Mouse (Mus musculus) CD4-positive, CD25-positive, alpha-beta regulatory T cell, adult 2 months (primary cell): ENCODE results near the gene Hspa1a.
A peak's percentile ranks its signal among the peaks of the same experiment; 100 is the strongest.
"Not testable (repeated sequence)": the region's sequence is repeated elsewhere in the genome, so short reads cannot be mapped to it uniquely, and the experiment has no call there.

ENCODE experiments used
- DNase-seq: peaks from one replicate; pipeline ENCODE4 v3.0.0-alpha.2; 2012; ENCODE audit warnings: low read depth, low spot score

The Hspa1a gene

DNA sequence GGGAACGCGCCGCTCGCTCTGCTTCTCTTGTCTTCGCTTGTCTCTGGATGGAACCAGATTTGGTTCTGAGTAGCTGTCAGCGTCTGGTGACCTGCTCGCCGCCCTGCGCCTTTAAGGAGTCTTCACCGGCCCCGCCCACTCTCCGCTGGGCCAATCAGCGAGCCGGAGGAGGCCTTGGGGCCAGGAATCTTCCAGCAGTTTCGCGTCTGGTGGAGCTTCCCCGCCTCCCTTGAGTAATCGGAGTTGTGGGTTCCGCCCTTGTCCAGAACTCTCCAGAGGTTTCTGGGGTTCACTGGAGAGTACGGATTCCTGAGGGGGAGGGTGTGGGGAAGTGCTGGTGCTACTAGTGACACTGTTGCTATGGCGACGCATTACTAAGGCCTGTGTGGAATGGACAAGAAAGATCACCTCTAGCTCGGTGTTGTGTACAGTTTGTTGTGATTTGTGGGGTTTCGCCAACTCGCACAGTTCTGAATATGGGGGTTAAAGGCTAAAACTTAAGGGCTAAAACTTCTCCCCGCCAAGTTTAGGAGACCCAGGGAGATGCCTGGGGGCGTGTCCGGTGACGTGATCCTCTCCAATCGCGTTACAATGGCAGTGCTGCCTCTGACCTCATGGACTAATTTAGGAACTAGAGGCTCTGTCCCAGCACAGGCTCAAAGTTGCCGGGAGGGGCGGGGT, at the start of gene Hspa1a, which contains the start of gene Hspa1l:
Gene Hspa1a (minus strand): TSS at position 88 of the 681 bp plus-strand sequence.
Gene Hspa1l (plus strand): TSS at position 635 of the 681 bp plus-strand sequence.
- DNase-seq: peak; percentile 77

DNA sequence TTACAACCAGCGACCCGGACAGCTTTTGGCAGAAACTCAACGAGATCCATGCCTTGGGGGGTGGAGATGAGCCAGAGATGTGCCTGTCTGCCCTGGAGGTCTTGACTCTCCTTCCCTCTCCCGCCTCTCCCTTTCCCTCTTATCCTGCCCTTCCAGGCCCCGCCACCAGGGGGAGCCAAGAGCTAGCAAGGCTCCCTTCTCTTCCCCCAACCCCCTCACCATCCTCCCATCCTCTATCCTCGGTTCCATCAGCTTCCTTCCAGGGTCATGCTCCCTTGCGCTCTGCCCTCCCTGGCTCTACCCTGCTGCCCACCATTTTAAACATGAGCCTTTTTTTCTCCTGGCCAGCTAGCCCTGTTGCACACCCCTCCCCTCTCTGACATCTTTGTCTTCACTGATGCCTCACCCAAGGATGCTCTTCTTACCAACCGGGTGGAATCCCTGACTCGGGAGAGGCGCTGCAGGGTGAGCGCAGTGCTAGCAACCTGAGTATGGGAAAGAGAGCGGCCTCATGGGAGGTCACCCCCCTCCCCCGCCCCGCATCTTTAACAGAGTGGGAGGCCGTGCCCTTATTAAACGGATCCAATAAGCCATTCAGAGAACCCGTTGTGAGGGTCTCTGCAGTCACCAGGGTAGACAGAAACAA, 49.3 kb upstream of the Hspa1a start:
- peak; percentile 89 for DNase-seq

DNA sequence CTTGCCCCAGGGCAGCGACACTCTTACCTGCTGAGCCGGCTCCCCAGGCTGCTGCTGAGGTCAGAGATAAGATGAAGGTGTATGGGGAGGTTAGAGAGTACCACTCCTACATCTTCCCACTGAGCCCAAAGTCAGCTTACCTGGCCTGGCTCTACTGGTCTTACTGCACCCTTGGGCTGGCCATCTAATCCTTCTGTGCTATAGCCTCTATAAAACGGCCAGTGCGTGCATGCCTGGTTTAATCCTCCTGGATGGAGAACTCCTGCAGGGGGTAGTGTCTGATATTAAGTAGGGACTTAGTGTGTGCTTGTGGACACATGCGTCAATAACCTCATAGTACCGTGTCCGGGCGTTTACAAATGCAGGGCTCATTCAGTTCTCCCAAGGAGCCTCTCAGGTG, 48.6 kb upstream of the Hspa1a start:
- DNase-seq: no peak

DNA sequence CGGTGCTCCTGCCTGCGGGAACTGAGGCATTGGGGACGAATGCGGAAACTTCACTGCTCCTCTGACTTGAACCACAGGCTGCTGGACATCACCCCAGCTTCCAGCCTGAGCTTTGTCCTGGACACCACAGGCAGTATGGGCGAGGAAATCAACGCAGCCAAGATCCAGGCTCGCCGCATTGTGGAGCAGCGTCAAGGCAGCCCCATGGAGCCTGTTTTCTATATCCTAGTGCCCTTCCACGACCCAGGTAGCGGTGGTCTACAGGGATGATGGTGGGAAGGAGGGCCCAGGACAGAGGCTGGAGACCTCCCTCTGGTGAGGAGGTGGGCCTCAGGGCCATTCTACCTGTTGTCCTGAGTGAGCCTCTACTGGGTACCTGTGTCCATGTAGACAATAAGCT, 47.9 kb upstream of the Hspa1a start:
- no peak for DNase-seq

GRCm38 (mm10) chr17:35018171-35018570, 46.2 kb upstream of the Hspa1a start:
- DNase-seq: no peak

GRCm38 (mm10) chr17:35017706-35018030, 45.7 kb upstream of the Hspa1a start:
- DNase-seq: no peak

DNA sequence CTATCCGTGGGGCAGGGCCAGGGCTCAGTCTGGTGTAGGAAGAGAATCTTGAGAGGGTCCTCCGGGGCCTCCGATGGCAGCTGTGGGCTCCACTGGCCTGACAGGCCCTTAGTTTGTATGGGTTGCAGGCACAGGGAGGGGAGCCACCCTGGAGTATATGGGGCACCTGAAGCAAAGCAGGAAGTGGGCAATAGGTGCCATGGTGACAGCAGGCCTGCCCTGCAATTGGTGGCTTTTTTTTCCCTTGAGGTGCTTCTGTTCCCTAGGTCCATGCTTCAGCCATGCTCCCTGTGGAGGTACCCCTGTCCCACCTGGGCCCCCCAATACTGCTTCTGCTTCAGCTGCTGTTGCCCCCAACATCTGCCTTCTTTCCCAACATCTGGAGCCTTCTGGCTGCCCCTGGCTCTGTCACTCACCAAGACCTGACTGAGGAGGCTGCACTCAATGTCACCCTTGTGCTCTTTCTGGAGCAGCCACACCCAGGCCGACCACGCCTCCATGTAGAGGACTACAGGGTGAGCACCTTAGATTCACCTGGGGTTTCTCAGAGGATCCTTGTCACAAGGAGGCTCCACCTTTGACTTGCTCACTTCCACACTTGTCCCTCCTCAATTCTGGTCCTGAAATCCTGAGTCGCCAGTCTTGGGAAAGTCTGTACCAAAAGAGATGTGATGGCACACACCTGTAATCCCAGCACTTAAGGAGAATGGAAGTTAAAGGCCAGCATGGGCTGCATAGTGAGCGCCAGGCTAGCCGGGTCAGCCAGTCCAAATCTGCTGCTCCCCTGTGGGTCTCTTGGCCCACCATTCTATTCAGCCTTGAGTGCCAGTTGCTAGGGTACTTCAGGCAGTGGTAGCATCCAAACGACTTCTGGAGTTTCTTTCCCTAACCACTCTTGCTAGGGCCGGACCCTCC, 45.1 kb upstream of the Hspa1a start:
- DNase-seq: peak; percentile 36

DNA sequence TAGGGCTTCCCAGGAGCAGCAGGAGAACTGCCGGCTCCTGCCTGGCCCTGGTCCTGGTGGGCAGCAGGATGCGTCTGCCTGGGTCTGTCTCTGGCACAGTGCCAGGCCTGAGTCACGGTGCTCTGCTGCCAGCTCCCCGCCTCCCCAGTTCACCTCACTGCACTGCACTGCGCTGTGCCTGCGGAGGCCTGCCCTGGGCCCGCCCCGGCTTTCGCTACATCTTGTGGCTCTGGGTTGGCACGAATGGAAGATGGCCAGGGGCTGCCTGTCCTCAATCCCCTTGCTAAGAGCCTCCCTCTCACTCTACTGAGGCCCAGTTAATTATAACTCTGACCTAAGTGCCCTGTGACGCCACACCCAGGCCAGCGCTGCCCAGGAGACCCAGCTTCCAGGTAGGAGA, 44.4 kb upstream of the Hspa1a start, which contains the start of gene Vwa7:
Gene Vwa7 (plus strand): TSS at position 204 of the 400 bp plus-strand sequence.
- peak; percentile 28 for DNase-seq

- no peak for DNase-seq
These were observed 43.3 kb upstream of the Hspa1a start for GRCm38 (mm10) chr17:35015296-35015695.

DNA sequence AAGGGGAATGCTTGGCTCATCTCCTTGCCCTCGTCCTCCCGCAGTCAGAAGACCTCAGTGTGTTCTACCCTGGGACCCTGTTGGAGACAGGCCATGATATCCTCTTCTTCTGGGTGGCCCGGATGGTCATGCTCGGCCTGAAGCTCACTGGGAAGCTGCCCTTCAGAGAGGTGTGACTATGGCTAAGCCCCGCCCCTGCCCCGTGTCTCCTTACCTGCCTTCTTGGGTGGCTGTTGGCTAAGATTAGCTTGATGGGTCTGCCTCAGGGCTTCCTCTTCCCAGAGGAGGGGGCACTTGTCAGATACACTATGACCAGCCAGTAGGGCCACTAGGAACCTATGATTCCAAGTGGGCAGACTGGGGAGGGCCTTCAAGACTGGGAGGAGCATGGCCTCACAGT, 41.3 kb upstream of the Hspa1a start:
- no peak for DNase-seq

DNA sequence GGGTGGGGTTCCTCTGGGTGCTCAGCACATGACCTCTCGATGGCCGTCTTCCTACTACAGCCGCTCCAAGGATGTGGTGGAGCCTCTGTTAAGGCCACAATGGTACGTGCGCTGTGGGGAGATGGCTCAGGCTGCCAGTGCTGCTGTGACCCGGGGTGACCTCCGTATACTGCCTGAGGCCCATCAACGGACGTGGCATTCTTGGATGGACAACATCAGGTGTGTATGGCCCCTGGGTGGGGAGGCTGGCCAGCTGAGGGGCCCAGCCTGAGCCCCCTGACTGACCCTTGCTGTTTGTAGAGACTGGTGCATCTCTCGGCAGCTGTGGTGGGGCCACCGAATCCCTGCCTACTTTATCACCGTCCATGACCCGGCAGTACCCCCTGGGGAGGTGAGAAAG, 40.5 kb upstream of the Hspa1a start:
- DNase-seq: no peak

DNA sequence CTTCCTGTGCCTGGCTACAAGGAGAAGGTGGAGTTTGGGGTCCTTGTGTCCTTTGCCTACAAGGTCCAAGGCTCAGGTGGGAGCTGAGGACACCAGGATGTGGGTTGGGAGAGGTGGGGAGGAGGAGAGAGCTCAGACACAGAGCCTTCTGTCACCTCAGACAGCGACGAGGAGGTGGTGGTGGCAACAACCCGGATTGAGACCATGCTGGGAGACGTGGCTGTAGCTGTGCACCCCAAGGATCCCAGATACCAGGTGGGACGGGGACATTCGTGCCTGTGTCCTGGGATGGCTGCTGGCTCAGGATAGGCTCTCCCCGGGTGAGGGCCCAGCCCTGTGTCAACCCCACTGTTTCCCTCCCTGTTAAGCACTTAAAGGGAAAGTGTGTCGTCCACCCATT, 39.5 kb upstream of the Hspa1a start:
- no peak for DNase-seq

GRCm38 (mm10) chr17:35009586-35009985, 37.6 kb upstream of the Hspa1a start:
- no peak for DNase-seq

DNA sequence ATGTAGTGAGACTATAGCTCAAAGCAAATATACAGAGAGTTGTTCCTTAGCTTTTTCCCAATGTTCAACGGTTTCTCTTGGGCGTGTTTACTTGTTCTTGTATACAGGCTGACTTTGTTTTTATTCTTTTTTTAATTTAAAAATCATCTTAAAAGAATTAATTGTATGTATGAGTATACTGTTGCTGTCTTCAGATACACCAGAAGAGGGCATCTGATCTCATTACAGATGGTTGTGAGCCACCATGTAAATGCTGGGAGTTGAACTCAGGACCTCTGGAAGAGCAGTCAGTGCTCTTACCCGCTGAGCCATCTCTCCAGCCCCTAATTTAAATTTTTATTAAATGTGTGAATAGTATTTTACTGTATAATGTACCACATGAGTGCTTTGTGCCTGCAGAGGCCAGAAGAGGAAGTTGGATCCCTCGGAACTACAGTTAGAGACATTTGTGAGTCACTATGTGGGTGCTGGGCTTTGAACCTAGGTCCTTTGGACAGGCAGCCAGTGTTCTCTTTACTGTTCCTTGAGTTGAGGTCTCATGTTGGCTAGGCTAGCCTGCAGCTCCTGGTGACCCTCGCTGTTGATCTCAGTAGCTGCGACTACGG, 35.5 kb upstream of the Hspa1a start:
- DNase-seq: no peak

DNA sequence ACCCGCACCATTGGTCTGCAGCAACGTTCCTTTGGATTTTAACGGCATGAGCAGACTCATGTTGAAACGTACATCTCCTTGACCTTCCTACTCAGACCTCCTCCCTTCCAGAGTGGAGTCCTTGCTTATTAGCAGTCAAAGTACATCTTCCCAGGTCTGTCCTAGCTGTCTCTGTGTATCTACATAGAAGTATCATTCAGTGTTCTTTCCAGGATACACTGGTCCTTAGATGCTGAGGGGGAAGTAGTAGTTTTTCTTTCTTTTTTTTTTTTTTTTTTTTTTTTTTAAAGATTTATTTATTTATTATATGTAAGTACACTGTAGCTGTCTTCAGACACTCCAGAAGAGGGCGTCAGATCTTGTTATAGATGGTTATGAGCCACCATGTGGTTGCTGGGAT, 33.9 kb upstream of the Hspa1a start:
- DNase-seq: not testable (repeated sequence)

DNA sequence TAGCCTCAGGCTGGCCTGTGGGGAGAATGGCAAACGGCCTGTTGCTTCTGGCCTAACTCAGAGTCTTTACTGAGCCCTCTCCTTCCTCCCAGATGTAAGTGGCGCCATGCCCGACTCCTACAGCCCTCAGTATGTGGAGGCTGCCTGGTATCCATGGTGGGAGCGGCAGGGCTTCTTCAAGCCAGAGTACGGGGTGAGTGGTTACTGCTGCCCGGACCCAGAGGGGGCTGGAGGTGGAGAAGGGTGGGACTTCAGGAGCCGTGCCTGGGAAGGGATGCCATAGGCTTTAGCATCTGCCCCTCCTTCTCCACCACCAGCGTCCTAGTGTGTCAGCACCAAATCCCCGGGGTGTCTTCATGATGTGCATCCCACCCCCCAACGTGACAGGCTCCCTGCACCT, 33.2 kb upstream of the Hspa1a start:
- DNase-seq: no peak

- no peak for DNase-seq
These were observed 32.2 kb upstream of the Hspa1a start for GRCm38 (mm10) chr17:35004075-35004717.

GRCm38 (mm10) chr17:35003022-35003838, 31.3 kb upstream of the Hspa1a start:
- no peak for DNase-seq

GRCm38 (mm10) chr17:35002153-35002865, 30.4 kb upstream of the Hspa1a start:
- DNase-seq: peak; percentile 40
